Mouse (Mus musculus): ENCODE results near the gene Snapc1.

DNA sequence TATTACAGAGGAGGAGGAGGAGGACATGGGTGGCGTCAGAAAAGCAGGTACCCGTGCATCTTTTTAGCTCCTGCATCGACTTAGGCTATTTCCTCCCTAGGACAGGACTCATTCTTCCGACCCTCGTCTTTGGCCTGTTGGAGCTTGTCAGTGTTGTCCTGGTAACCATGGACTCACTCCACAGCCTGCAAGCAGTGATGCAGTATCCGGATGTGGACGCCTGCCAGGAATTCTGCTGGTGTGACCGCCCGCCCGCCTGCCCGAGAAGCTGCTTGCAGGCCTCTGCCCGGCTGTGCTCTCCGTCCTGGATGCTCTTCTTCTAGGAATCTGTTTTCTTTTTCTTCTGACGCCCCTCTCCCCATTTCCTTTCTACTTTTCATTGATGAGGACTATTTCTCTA is 18.3 kb downstream of the Snapc1 start:
- TF ChIP-seq POLR2A (IDR thresholded peaks at IDR 0.05; ENCODE audit: insufficient read depth, low read depth, low read length), result no peak
- no peak for TF ChIP-seq CTCF (IDR thresholded peaks at IDR 0.05)
- TF ChIP-seq EP300 (IDR thresholded peaks at IDR 0.05; ENCODE audit: insufficient read depth, low read depth, low read length), result no peak

Measured in heart, adult 2 months (tissue).